Mouse (Mus musculus): Measurements from ENCODE around the gene Ube2s. TPM values are rescaled to one million over a fixed set of nuclear protein-coding genes. Genes with fewer than 3 reads are reported as not detected.
A peak's percentile ranks its signal among the peaks of the same experiment; 100 is the strongest.
"Not testable (repeated sequence)": the region's sequence is repeated elsewhere in the genome, so short reads cannot be mapped to it uniquely, and the experiment has no call there.

The Ube2s gene
- polyA plus RNA-seq, 1 experiment from 2014 or later, result 212 TPM

GRCm38 (mm10) chr7:4830476-4830875, 18.1 kb upstream of the Ube2s start:
- Histone ChIP-seq H3K4me3 (replicated peaks; ENCODE audit: low read length) (no peak overlapping the region), H3K36me3 (ENCODE audit: control insufficient read depth, insufficient read depth, low read length) (no peaks in the 10 kb centered on the region), H3K4me2 (ENCODE audit: low read depth, low read length) (no peak overlapping the region), H3K27ac (ENCODE audit: low read length) (no peak overlapping the region), H3K27me3 (ENCODE audit: control insufficient read depth, insufficient read depth, low read length) (peaks cover 13% of the 10 kb centered on the region), H3K9me3 (replicated peaks; ENCODE audit: control insufficient read depth, low read length) (no peaks in the 10 kb centered on the region), H3K9ac (ENCODE audit: low read length) (no peak overlapping the region), H3K4me1 (ENCODE audit: control insufficient read depth, insufficient read depth, low read length) (no peaks in the 10 kb centered on the region)
- WGBS, result 6% methylated on average over 12 of the region's 12 CpGs
- ATAC-seq (ENCODE audit: insufficient read depth, low FRiP score), result no peak

DNA sequence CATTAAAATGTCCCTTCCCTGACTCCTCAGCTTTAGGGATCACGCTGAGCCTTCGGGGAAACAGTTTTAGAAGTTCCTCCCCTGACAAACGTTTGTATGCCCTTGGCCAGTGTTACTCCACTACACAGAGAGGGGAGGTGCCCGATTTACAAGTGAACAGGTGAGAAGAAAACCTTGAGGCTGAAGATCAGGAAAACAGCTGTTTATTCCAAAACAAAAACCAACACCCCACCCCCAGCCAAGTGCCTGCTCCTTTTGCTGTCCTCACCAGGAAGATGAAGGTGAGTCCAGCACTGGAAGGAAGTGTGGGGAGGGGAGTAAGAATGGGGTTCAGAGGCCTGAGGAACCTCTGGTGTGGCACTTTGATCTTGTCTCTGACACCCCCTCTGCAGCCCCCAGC, 13.0 kb upstream of the Ube2s start:
- no peaks in the 10 kb centered on the region for H3K9me3 ChIP-seq (replicated peaks; ENCODE audit: control insufficient read depth, low read length)
- peaks cover 3% of the 10 kb centered on the region; the same call in 1 of the 2 replicates for H3K27me3 ChIP-seq (ENCODE audit: control insufficient read depth, insufficient read depth, low read length)
- no peak overlapping the region for H3K27ac ChIP-seq (ENCODE audit: low read length)
- H3K9ac ChIP-seq (ENCODE audit: low read length), result no peak overlapping the region
- no peaks in the 10 kb centered on the region for H3K36me3 ChIP-seq (ENCODE audit: control insufficient read depth, insufficient read depth, low read length)
- ATAC-seq (ENCODE audit: insufficient read depth, low FRiP score), result no peak
- H3K4me3 ChIP-seq (replicated peaks; ENCODE audit: low read length), result no peak overlapping the region
- H3K4me1 ChIP-seq (ENCODE audit: control insufficient read depth, insufficient read depth, low read length), result no peaks in the 10 kb centered on the region
- WGBS, result 53% methylated on average over 4 of the region's 4 CpGs
- no peak overlapping the region for H3K4me2 ChIP-seq (ENCODE audit: low read depth, low read length)

GRCm38 (mm10) chr7:4822162-4822907, 9.9 kb upstream of the Ube2s start:
- Histone ChIP-seq H3K27ac (ENCODE audit: low read length) (no peak overlapping the region), H3K9ac (ENCODE audit: low read length) (no peak overlapping the region), H3K4me1 (ENCODE audit: control insufficient read depth, insufficient read depth, low read length) (0 out of 2 replicates have a peak, but pooled peaks cover 3% of the 10 kb centered on the region), H3K9me3 (replicated peaks; ENCODE audit: control insufficient read depth, low read length) (no peaks in the 10 kb centered on the region), H3K36me3 (ENCODE audit: control insufficient read depth, insufficient read depth, low read length) (no peaks in the 10 kb centered on the region), H3K27me3 (ENCODE audit: control insufficient read depth, insufficient read depth, low read length) (no peaks in the 10 kb centered on the region), H3K4me3 (replicated peaks; ENCODE audit: low read length) (no peak overlapping the region), H3K4me2 (ENCODE audit: low read depth, low read length) (no peak overlapping the region)
- no peak for ATAC-seq (ENCODE audit: insufficient read depth, low FRiP score)
- WGBS, result 46% methylated on average over 6 of the region's 6 CpGs

DNA sequence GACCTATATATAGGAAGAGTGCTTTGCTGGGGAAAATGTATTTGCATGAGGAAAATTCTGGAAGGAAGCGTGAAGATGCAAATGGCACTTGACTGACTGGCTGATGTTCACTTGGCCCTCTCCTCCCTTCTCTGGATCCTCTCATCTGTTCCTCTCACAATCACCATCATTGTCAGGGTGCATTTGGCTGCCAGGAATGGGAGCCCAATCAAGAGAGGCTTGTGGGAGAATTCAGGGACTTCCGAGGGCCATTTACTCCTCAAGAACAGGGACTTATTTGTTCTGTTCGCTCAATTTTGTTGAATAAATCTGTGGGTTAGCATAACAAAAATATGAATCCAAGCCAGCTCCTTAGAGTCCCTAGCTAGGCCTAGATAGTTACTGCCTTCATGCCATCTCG, 9.3 kb upstream of the Ube2s start:
- Histone ChIP-seq H3K27ac (ENCODE audit: low read length) (no peak overlapping the region), H3K9ac (ENCODE audit: low read length) (no peak overlapping the region), H3K4me1 (ENCODE audit: control insufficient read depth, insufficient read depth, low read length) (0 out of 2 replicates have a peak, but pooled peaks cover 3% of the 10 kb centered on the region), H3K27me3 (ENCODE audit: control insufficient read depth, insufficient read depth, low read length) (no peaks in the 10 kb centered on the region), H3K4me3 (replicated peaks; ENCODE audit: low read length) (no peak overlapping the region), H3K4me2 (ENCODE audit: low read depth, low read length) (no peak overlapping the region), H3K36me3 (ENCODE audit: control insufficient read depth, insufficient read depth, low read length) (no peaks in the 10 kb centered on the region), H3K9me3 (replicated peaks; ENCODE audit: control insufficient read depth, low read length) (no peaks in the 10 kb centered on the region)
- WGBS, result 74% methylated on average over 4 of the region's 4 CpGs
- no peak for ATAC-seq (ENCODE audit: insufficient read depth, low FRiP score)

GRCm38 (mm10) chr7:4820925-4821324, 8.5 kb upstream of the Ube2s start:
- not testable (repeated sequence) for H3K4me1 ChIP-seq (ENCODE audit: control insufficient read depth, insufficient read depth, low read length); ATAC-seq (ENCODE audit: insufficient read depth, low FRiP score); H3K9ac ChIP-seq (ENCODE audit: low read length); H3K4me2 ChIP-seq (ENCODE audit: low read depth, low read length); H3K36me3 ChIP-seq (ENCODE audit: control insufficient read depth, insufficient read depth, low read length); H3K27ac ChIP-seq (ENCODE audit: low read length); H3K4me3 ChIP-seq (replicated peaks; ENCODE audit: low read length); H3K27me3 ChIP-seq (ENCODE audit: control insufficient read depth, insufficient read depth, low read length); H3K9me3 ChIP-seq (replicated peaks; ENCODE audit: control insufficient read depth, low read length)
- WGBS, result 87% methylated on average over 7 of the region's 7 CpGs

DNA sequence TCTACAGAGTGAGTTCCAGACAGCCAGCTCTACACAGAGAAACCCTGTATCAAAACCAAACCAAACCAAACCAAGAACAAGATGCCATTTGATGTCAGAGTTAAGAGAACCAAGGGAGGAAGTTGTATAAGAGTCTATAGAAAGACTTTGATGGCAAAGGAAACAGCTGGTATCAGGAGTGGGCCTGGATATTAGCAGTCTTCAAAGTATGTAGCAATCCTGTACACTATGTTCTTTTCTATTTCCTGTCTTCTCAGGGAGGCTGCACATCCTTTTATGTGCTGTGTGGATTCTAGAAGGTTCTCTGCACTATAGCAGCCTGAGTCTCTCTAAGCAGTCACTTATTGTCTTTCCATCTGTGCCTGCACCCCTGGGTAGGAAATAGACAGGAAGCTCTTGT, 4.2 kb upstream of the Ube2s start:
- no peak overlapping the region for H3K27ac ChIP-seq (ENCODE audit: low read length)
- H3K4me2 ChIP-seq (ENCODE audit: low read depth, low read length), result no peak overlapping the region

GRCm38 (mm10) chr7:4813105-4813791, 858 bp upstream of the Ube2s start:
- Histone ChIP-seq H3K9ac (ENCODE audit: low read length) (peak overlapping the region; percentile 75), H3K4me1 (ENCODE audit: control insufficient read depth, insufficient read depth, low read length) (peaks cover 18% of the 10 kb centered on the region), H3K4me3 (replicated peaks; ENCODE audit: low read length) (peak overlapping the region; percentile 98), H3K36me3 (ENCODE audit: control insufficient read depth, insufficient read depth, low read length) (0 out of 2 replicates have a peak, but pooled peaks cover 3% of the 10 kb centered on the region), H3K27me3 (ENCODE audit: control insufficient read depth, insufficient read depth, low read length) (no peaks in the 10 kb centered on the region), H3K4me2 (ENCODE audit: low read depth, low read length) (peak overlapping the region; percentile 66), H3K27ac (ENCODE audit: low read length) (peak overlapping the region; percentile 88), H3K9me3 (replicated peaks; ENCODE audit: control insufficient read depth, low read length) (no peaks in the 10 kb centered on the region)
- ATAC-seq (ENCODE audit: insufficient read depth, low FRiP score), result no peak
- 21% methylated on average over 8 of the region's 8 CpGs for WGBS

More for the DNA sequence above, 4.2 kb upstream of the Ube2s start:
- ATAC-seq (ENCODE audit: insufficient read depth, low FRiP score), result no peak
- Histone ChIP-seq H3K9ac (ENCODE audit: low read length) (no peak overlapping the region), H3K9me3 (replicated peaks; ENCODE audit: control insufficient read depth, low read length) (no peaks in the 10 kb centered on the region), H3K4me1 (ENCODE audit: control insufficient read depth, insufficient read depth, low read length) (0 out of 2 replicates have a peak, but pooled peaks cover 3% of the 10 kb centered on the region), H3K36me3 (ENCODE audit: control insufficient read depth, insufficient read depth, low read length) (no peaks in the 10 kb centered on the region), H3K4me3 (replicated peaks; ENCODE audit: low read length) (no peak overlapping the region), H3K27me3 (ENCODE audit: control insufficient read depth, insufficient read depth, low read length) (no peaks in the 10 kb centered on the region)

- Histone ChIP-seq H3K9me3 (replicated peaks; ENCODE audit: control insufficient read depth, low read length) (no peaks in the 10 kb centered on the region), H3K4me2 (ENCODE audit: low read depth, low read length) (peak overlapping the region; percentile 74), H3K27ac (ENCODE audit: low read length) (peak overlapping the region; percentile 97), H3K4me3 (replicated peaks; ENCODE audit: low read length) (peak overlapping the region; percentile 98), H3K36me3 (ENCODE audit: control insufficient read depth, insufficient read depth, low read length) (peaks cover 10% of the 10 kb centered on the region; the same call in 1 of the 2 replicates), H3K9ac (ENCODE audit: low read length) (peak overlapping the region; percentile 99), H3K27me3 (ENCODE audit: control insufficient read depth, insufficient read depth, low read length) (no peaks in the 10 kb centered on the region), H3K4me1 (ENCODE audit: control insufficient read depth, insufficient read depth, low read length) (peaks cover 18% of the 10 kb centered on the region)
- under 1% methylated on average over 31 of the region's 36 CpGs for WGBS
- no peak for ATAC-seq (ENCODE audit: insufficient read depth, low FRiP score)
These were observed 518 bp downstream of the Ube2s start for GRCm38 (mm10) chr7:4811842-4812302.

GRCm38 (mm10) chr7:4811131-4811530, 1.3 kb downstream of the Ube2s start:
- not testable (repeated sequence) for ATAC-seq (ENCODE audit: insufficient read depth, low FRiP score); H3K9me3 ChIP-seq (replicated peaks; ENCODE audit: control insufficient read depth, low read length); H3K27me3 ChIP-seq (ENCODE audit: control insufficient read depth, insufficient read depth, low read length); H3K27ac ChIP-seq (ENCODE audit: low read length)
- peaks cover 17% of the 10 kb centered on the region; the same call in 1 of the 2 replicates for H3K36me3 ChIP-seq (ENCODE audit: control insufficient read depth, insufficient read depth, low read length)
- WGBS, result 22% methylated on average over 10 of the region's 10 CpGs
- H3K4me3 ChIP-seq (replicated peaks; ENCODE audit: low read length), result peak overlapping the region; percentile 98
- H3K4me1 ChIP-seq (ENCODE audit: control insufficient read depth, insufficient read depth, low read length), result peaks cover 18% of the 10 kb centered on the region
- H3K9ac ChIP-seq (ENCODE audit: low read length), result peak overlapping the region; percentile 99
- H3K4me2 ChIP-seq (ENCODE audit: low read depth, low read length), result peak overlapping the region; percentile 74
